10 mouse cellular contexts compared by ENCODE assay signal in the genomic region with DNA sequence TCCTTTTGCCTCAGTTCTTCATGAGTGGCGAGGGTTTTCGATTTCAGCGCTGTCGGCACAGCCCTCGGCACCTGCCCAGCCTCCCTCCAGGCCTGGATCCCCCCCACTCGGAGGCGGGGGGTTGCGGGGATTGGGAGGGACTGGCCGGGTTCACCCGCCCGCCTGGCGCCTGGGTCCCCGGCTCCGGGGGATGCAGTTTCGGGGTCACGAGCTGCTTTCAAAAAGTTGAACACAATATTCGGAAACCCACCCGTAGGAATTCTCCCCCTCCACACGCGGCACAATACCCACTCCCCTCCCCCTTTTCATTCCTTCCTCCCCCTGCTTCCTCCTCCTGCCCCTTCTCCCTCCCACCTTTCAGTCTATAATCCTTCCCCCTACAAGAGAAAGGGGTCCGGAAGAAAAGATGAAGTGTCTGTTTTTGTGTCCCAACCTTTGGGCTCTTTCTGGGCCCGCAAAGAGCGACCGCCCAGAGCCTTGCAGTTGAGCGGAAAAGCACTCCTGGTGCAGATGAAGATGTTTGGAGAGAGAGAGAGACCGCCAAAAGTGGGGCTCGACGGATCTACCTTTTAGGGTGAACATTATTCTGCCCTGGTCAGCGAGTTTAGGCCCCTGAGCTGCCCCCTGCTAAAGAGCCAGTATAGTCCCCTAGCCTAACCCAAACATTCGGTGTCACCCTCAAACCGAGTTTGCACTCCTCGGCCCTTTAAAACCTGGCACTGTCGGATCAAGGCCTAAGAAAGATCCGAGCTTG. TPM values are rescaled to one million over a fixed set of nuclear protein-coding genes. Genes with fewer than 3 reads are reported as not detected.
DNase-seq lines count a peak whose midpoint lies in the region; ATAC-seq and TF ChIP-seq lines count a peak whose summit lies in the region.
"Had no signal": no experiment of that assay in that cellular context is flagged by ENCODE, and none has a peak within 500 bp of the region (broad histone marks: within the 10 kb centered on the region; RNA-seq: fewer than 3 reads in every experiment).

No protein-coding gene starts in this region.

- peak overlapping the region; percentile 57 for H3K4me2 ChIP-seq in heart, embryonic 15.5 days
- peak overlapping the region; percentile 45 for H3K4me2 ChIP-seq in forebrain, postnatal 0 days (ENCODE audit: low read depth)
- H3K4me2 ChIP-seq in midbrain, embryonic 13.5 days (replicated peaks), result peak overlapping the region; percentile 53

- TF ChIP-seq CTCF in forebrain, postnatal 0 days (IDR thresholded peaks at IDR 0.05; ENCODE audit: low read depth), result no peak

- peaks cover 100% of the 10 kb centered on the region for H3K27me3 ChIP-seq in heart, embryonic 15.5 days
- H3K27me3 ChIP-seq in forebrain, postnatal 0 days (ENCODE audit: insufficient read depth, low read length), result peaks cover 73% of the 10 kb centered on the region
- H3K27me3 ChIP-seq in midbrain, embryonic 13.5 days, result peaks cover 100% of the 10 kb centered on the region

- H3K27ac ChIP-seq in heart, embryonic 15.5 days, result no peak overlapping the region
- H3K27ac ChIP-seq in forebrain, postnatal 0 days (ENCODE audit: low read depth, low read length), result 0 out of 2 replicates have a peak overlapping the region, but pooled peaks have one; percentile 31
- H3K27ac ChIP-seq in midbrain, embryonic 13.5 days, result peak overlapping the region; percentile 88

- DNase-seq in heart, postnatal 10 days, result no peak
- peak; percentile 39 for DNase-seq in ZHBTc4 (ENCODE audit: low read depth, low spot score)
- DNase-seq in forebrain, postnatal 0 days, result no peak
- no peak for DNase-seq in left cerebral cortex, adult 8-10 months (ENCODE audit: low spot score in 2 of 2)
- DNase-seq in gastrocnemius, postnatal 25 days, result no peak
- no peak for DNase-seq in thymus, postnatal 36 days
- DNase-seq: layer of hippocampus, adult 9-11 months had no signal

- intact Hi-C loops in heart, postnatal 10 days (cut with DNase I), result no loop called here

- H3K9me3 ChIP-seq in heart, embryonic 15.5 days (replicated peaks), result no peaks in the 10 kb centered on the region
- H3K9me3 ChIP-seq in forebrain, postnatal 0 days (ENCODE audit: low read length), result no peaks in the 10 kb centered on the region
- H3K9me3 ChIP-seq in midbrain, embryonic 13.5 days, result no peaks in the 10 kb centered on the region

- 2% methylated on average over 34 of the region's 34 CpGs for WGBS in heart, embryonic 15.5 days
- WGBS in forebrain, postnatal 0 days, result 6% methylated on average over 34 of the region's 34 CpGs
- 1% methylated on average over 34 of the region's 34 CpGs for WGBS in midbrain, embryonic 13.5 days

- peaks cover 32% of the 10 kb centered on the region for H3K4me1 ChIP-seq in heart, embryonic 15.5 days (replicated peaks)
- no peaks in the 10 kb centered on the region for H3K4me1 ChIP-seq in forebrain, postnatal 0 days (ENCODE audit: insufficient read depth)
- peaks cover 38% of the 10 kb centered on the region for H3K4me1 ChIP-seq in midbrain, embryonic 13.5 days (replicated peaks)

- H3K36me3 ChIP-seq in heart, embryonic 15.5 days, result no peaks in the 10 kb centered on the region
- H3K36me3 ChIP-seq in forebrain, postnatal 0 days (ENCODE audit: insufficient read depth), result no peaks in the 10 kb centered on the region
- H3K36me3 ChIP-seq in midbrain, embryonic 13.5 days, result no peaks in the 10 kb centered on the region
- H3K36me3 ChIP-seq: G1E had no signal

- peak overlapping the region; percentile 34 for H3K4me3 ChIP-seq in heart, embryonic 15.5 days
- H3K4me3 ChIP-seq in forebrain, postnatal 0 days (ENCODE audit: low read depth, low read length), result peak overlapping the region; percentile 24
- H3K4me3 ChIP-seq in midbrain, embryonic 13.5 days (replicated peaks), result peak overlapping the region; percentile 39

- ATAC-seq in heart, embryonic 15.5 days (replicated peaks; ENCODE audit: insufficient number of reproducible peaks, insufficient read depth, low FRiP score, low read depth), result no peak
- ATAC-seq in forebrain, postnatal 0 days, result no peak
- ATAC-seq in midbrain, embryonic 13.5 days, result no peak; the same call in 1 of the 2 replicates

- H3K9ac ChIP-seq in heart, embryonic 15.5 days, result no peak overlapping the region
- H3K9ac ChIP-seq in forebrain, postnatal 0 days, result peak overlapping the region; percentile 28; the same call in 1 of the 2 replicates
- H3K9ac ChIP-seq in midbrain, embryonic 13.5 days (replicated peaks), result peak overlapping the region; percentile 63

RNA-seq across cellular contexts. Expression of a gene that starts 5.1 kb away (rescaled TPM):
- not detected in 2 replicates for polyA plus RNA-seq in heart, embryonic 15.5 days (2015; fragmentation: Nextera tagmentation; extraction: Ambion mirVana)
- not detected for total RNA-seq in heart, postnatal 10 days (2021)
- total RNA-seq in forebrain, postnatal 0 days (2014; rRNA removed), result 3.5 and 12.0 TPM in 2 replicates
- polyA plus RNA-seq in forebrain, postnatal 0 days (2015; fragmentation: Nextera tagmentation; extraction: Ambion mirVana), result 9.5 and 16.6 TPM in 2 replicates
- 15.6 and 21.9 TPM in 2 replicates for polyA plus RNA-seq in midbrain, embryonic 13.5 days (2015; fragmentation: Nextera tagmentation; extraction: Ambion mirVana)
- 10 to 100 TPM; 11.3 to 16.9 (median 12.1) TPM for total RNA-seq in left cerebral cortex, adult 8-10 months (2022)
- not detected for total RNA-seq in gastrocnemius, postnatal 25 days (2021)
- polyA plus RNA-seq: G1E had no signal
